Mouse (Mus musculus): ENCODE data around the gene Cd300lg. TPM values are rescaled to one million over a fixed set of nuclear protein-coding genes. Genes with fewer than 3 reads are reported as not detected.

Cd300lg gene
- polyA plus RNA-seq, 1 experiment = 100.0 TPM

GRCm38 (mm10) chr11:102025991-102026660 lies 15.2 kb upstream of the Cd300lg start:
- DNase-seq (ENCODE audit: low read depth) = no peak

DNA sequence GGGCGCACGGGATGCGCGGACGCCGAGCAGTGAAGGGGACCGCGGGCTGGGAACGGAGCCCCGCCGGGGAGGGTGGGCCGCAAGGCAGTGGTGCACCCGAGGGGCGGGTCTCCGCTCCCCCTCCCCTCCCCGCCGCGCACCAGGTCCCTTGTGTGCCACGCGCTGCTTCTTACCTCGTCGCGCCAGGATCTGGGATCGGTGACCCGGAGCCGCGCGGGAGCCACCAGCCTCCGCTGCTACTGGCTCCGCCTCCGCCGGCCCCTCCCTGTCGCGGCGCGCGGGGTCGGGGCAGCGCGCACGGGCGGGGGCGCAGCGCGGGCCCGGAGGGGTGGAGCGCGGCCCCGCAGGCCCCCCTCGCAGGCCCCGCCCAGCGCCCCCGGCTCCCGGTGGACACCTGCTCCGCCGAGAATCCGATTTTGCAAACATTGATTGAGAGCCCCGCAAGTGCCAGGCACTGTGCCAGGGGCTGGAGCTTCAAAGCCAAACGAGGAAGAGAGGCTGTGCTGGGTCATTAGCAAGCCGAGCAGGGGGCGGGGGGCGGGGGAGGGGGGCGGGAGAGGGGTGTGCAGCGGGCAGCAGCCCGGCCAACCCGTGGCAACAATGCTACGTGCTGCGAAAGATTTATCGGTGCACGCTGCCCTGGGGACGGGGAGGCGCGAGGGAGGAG lies 14.5 kb upstream of the Cd300lg start:
- DNase-seq (ENCODE audit: low read depth) = no peak

GRCm38 (mm10) chr11:102027361-102028017 lies 13.8 kb upstream of the Cd300lg start:
- no peak for DNase-seq (ENCODE audit: low read depth)

GRCm38 (mm10) chr11:102028087-102028816 lies 13.1 kb upstream of the Cd300lg start, which contains the start of gene Mpp3:
Gene Mpp3, minus strand, starts transcription at chr11:102028461.
- DNase-seq (ENCODE audit: low read depth) = no peak

- DNase-seq (ENCODE audit: low read depth) = no peak
Observed at GRCm38 (mm10) chr11:102029304-102029703, 12.0 kb upstream of the Cd300lg start.

DNA sequence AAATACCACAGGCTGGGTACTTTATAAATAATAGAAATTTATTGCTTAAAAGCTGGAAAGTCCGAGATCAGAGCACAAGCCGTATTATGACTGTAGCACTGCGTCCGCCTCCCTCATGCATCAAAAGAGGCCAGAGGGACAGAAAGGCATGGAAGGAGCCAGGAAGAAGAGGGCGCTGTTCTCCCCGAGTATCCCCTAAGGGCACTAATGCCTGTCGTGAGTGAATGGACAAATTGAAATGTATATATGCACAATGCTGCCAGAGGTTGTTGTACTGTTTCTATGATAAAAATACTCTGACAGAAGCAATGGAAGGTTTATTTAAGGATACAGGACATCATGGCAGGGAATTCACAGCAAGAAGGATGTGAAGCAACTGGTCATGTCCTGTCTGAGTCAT lies 11.3 kb upstream of the Cd300lg start:
- no peak for DNase-seq (ENCODE audit: low read depth)

DNA sequence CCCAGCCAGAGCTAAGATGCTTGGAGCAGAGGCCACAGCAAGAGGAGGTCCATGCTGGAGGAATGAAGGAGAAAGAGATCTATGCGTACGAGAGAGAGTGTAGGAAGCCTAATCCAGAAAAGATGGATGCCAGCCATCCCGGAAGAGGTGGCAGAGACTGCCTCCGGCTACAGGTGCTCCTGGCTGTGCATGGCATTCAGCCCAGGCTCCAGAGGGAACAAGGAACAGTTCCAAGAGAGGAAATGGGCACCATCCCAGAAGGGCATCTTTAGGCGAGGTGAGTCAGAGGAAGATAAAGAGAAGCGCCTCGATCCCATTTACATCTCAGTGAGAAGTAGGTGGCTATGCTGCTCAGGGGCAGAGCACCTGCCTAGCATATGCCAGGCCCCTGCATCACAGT lies 10.2 kb upstream of the Cd300lg start:
- DNase-seq (ENCODE audit: low read depth) = no peak

- DNase-seq (ENCODE audit: low read depth) = no peak
Observed at GRCm38 (mm10) chr11:102033055-102033591, 8.2 kb upstream of the Cd300lg start.

GRCm38 (mm10) chr11:102034887-102035286 lies 6.4 kb upstream of the Cd300lg start:
- no peak for DNase-seq (ENCODE audit: low read depth)

DNA sequence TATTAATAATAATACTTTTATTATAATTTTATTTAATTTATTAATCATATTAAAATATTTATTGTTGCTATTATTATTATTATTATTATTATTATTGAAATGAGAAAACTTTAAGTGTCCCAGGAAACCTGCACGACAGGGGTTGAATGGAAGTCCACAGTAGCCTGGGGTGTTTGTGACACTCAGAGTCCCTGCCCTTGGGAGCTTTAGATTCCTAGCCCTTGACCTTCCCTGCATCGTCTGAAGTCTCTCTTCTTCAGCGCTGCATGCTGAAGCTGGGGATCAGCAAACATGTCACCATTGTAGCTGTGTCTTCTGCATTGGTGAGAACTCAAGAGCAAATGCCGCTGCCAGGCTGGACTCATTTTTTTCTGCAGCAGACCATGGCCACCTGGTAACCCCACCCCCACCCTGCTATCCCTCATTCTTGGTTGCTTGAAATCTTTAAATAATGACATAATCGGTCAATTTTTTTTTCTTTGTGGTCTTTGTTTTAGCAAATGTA lies 5.8 kb upstream of the Cd300lg start:
- no peak for DNase-seq (ENCODE audit: low read depth)

DNA sequence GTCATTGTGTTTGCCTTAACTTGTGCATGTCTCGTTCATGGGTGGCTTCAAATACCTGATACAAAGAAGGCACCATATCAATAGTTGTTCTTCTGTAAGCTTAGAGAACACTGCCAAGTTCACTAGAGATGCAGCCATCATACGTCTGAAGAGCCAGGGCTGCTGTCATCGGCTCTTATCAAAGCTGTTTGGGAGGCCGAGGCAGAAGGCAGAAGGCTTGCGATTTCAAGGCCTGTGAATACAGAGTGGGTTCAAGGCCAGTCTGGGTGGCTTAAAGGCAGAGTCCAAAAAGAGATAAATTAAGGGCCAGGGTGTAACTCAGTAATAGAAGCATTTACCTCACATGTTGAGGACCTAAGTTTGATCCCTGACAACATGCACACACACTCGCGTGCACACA lies 5.0 kb upstream of the Cd300lg start:
- DNase-seq (ENCODE audit: low read depth) = no peak

- no peak for DNase-seq (ENCODE audit: low read depth)
Observed at GRCm38 (mm10) chr11:102037789-102038188, 3.5 kb upstream of the Cd300lg start.

GRCm38 (mm10) chr11:102039487-102040137 lies 1.7 kb upstream of the Cd300lg start:
- no peak for DNase-seq (ENCODE audit: low read depth)

- no peak for DNase-seq (ENCODE audit: low read depth)
Observed at GRCm38 (mm10) chr11:102040138-102040524, 1.2 kb upstream of the Cd300lg start.

GRCm38 (mm10) chr11:102040646-102041045 lies 663 bp upstream of the Cd300lg start:
- no peak for DNase-seq (ENCODE audit: low read depth)

DNA sequence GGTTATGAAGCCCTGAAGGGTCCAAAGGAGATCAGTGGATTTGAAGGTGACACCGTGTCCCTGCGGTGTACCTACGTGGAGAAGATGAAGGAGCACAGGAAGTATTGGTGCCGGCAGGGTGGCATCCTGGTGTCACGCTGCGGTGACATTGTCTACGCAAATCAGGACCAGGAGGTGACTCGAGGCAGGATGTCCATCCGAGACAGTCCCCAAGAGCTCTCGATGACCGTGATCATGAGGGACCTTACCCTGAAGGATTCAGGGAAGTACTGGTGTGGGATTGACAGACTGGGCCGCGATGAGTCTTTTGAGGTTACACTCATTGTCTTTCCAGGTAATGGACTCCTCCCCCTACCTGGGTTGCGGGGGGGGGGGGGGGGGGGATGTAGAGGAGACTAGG lies 1.7 kb downstream of the Cd300lg start:
- DNase-seq (ENCODE audit: low read depth) = no peak

DNA sequence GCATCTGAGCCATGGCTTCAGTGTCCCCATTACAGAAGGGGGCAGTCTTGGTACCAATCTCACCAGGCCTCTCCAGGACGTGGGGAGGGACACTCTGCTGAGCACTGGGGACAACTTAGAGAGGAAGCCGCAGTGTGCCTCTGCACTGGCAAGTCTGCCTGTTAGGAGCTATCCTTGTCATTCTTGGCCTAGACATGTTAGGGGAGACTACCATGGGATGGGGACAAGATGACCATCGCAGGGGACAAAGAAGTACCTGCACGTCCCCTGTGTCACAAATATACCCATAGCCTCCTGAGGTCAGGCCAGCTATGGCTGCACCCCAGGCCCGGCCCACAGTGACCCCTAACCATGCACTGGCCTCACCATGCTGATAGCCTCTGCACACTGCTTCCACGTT lies 2.1 kb downstream of the Cd300lg start:
- DNase-seq (ENCODE audit: low read depth) = no peak

GRCm38 (mm10) chr11:102044691-102045212 lies 3.4 kb downstream of the Cd300lg start:
- DNase-seq (ENCODE audit: low read depth) = no peak

DNA sequence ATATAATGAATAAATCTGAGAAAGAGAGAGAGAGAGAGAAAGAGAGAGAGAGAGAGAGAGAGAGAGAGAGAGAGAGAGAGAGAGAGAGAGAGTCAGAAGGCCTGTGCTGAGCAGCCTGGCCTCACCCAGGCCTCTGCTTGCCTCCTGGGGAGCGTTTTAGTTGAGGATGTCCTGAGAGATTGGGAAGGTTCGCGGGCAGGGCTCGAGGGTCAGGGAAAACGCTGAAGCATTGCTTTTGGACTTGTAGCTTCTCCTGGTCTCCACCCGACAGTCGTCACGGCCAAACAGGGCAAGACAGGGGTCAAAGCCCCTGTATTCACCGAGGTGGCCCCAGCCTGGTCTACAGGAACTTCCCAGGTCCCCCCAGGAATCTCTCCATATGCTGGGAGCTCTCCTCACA lies 5.3 kb downstream of the Cd300lg start:
- no peak for DNase-seq (ENCODE audit: low read depth)

DNA sequence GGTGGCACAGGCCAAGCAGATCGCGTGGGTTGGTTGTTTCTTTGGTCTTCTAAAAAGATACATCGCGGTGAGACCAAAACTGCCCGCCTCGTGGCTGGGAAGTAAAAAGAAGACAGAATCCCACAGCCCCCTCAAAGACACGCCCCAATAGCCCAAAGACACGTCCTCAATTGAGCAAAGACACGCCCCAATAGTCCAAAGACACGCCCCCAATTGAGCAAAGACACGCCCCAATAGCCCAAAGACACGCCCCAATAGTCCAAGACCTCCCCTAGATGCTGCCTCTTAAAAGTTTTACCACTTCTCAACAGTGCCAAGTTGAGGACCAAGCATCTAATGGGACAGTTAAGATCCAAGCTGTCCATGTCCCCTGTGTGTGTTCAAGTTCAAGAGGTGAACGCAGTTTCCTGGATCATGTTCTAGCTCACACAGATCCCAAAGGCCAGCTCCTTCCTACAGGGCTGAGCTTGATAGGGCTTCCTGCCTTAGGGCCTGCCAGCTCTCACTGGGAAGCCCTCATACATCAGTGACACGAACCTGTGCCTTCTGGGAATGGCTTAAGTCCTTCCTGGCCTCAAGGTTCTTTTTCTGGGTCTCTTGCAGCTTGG lies 8.7 kb downstream of the Cd300lg start:
- DNase-seq (ENCODE audit: low read depth) = no peak

DNA sequence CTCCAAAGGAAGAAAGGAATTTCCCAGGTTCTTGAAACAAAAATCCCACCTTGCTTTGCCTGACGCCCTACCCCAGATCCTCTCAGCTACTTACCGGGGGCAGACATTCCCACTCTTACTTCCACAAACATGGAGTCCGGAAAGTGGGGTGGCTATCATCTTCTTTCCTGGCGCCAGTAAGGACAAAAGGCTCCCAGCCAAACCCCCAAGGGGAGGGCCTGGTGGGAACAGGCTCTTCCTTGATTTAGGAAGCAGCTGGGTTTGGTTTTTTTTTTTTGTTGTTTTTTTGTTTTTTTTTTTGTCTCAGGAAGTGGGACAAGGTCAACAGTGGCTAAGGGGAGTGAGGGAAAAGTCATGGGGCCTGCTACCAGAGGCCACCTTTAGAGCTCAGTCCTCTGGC lies 10.2 kb downstream of the Cd300lg start:
- no peak for DNase-seq (ENCODE audit: low read depth)
